Mouse (Mus musculus): Measurements from ENCODE around the gene Izumo2.

Izumo2 gene

DNA sequence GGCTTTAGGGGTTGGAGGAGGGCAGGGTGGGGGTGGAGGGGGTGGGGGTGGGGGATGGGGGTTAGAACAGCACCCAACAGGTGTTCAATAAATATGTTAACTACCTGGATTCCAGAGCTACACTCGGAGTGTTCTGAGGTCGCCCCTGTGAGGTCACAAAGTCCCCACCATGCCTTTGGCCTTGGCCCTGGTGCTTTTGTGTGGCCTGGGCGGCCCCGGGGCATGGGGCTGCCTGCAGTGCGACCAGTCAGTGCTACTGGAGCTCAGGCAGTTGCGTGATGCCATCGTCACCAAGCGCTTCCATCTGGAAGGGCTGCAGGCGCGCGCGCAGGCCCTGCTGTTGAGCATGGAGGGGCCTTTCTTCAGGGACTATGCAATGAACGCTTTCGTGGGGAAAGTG is at the start of gene Izumo2:
Gene Izumo2, plus strand, starts transcription at position 169 of the 400 bp plus-strand sequence.
- no peak for DNase-seq (ENCODE audit: low read depth in 2 of 2, low spot score in 2 of 2)

DNA sequence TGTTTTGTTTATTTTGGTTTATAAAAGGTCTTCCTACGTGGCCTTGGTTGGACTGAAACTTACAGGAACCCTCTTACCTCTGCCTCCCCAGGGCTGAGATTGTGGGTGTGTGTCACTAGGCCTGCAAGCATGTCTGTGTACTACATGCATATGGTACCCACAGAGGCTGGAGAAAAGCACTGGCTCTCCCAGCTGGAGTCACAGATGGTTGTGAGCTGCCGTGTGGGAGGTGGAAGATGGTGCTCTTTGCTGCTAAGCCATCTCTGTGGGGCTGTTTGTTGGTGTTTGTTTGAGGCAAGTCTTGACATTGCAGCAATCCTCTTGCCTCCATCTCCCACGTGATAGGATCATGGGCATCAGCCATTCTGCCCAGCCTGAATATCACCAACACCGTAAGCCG is 47.3 kb upstream of the Izumo2 start:
- no peak for DNase-seq (ENCODE audit: low read depth in 2 of 2, low spot score in 2 of 2)

DNA sequence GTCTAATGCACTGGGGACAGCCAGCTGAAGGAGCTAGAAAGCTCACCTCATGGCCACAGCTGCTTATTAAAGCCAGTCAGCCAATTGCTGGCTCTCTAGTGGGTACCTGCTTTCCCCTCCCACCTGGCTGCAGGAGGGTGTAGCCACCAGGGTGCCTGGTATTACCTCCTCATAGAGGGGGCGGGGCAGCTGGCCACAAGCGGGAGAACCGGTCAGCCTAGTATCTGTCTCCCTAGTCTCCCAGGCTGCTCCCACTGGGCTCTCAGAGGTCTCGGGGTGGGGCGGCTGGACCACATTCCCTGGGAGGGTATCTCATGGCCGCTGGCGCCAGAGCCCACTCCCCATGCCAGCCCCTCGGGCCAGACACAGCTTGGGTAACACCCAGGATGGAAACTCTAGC is 46.4 kb upstream of the Izumo2 start:
- DNase-seq (ENCODE audit: low read depth in 2 of 2, low spot score in 2 of 2), result no peak

DNA sequence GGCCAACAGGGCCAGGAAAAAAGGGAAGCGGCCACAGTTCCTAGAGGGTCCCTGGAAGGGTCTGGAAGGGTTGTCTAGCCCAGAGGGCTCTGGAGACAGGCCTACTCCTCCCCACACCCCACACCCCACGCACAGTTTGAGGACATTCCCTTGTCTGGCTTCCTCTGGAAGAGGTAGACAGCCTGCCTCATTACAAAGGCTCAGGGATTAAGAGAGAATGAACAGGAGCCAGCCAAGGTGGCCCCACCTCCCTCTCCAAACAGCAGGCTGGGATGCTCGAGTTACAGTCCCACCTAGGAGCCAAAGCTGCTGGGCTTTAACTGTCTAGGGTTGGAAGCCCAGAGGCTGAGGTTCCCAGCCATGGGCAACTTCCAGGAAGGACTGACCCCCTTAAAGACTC is 46.0 kb upstream of the Izumo2 start:
- no peak for DNase-seq (ENCODE audit: low read depth in 2 of 2, low spot score in 2 of 2)

DNA sequence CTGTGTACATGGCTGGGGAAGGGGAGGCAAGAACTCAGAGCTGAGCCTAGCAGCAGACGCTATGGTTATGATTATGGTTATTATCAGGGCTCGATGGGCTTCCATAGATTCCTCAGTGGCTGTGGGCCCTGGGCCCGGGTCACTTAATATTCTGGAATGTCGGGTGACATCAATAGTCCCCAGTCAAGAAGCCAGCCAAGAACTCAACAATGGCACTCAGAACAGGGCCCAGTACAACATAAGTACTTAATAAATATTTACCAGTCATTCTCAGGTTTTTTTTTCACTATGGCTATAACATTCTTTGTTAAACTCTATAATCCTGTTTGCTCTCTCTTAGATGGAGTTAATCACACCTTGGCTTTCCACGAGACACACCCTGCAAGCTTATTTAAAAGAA is 45.0 kb upstream of the Izumo2 start:
- DNase-seq (ENCODE audit: low read depth in 2 of 2, low spot score in 2 of 2), result no peak

DNA sequence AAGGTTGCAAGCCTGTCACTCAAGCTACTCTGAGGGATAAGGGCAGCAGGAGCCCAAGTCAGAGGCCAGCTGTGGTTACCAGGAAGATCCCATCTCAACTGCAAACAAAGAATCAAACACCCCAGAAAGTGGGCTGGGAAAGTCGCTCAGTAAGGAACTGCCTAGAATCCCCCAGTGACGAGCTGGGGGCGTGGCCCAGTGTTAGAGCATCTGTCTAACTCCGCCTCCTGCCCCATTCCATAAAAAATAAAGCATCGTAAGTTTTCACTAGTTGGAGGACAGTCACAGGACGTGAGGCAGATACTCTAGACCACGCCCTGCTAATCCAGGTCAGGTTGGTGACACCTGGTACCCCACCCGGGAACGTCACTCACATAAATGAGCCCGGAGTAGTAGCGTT is 43.8 kb upstream of the Izumo2 start:
- DNase-seq (ENCODE audit: low read depth in 2 of 2, low spot score in 2 of 2), result no peak

DNA sequence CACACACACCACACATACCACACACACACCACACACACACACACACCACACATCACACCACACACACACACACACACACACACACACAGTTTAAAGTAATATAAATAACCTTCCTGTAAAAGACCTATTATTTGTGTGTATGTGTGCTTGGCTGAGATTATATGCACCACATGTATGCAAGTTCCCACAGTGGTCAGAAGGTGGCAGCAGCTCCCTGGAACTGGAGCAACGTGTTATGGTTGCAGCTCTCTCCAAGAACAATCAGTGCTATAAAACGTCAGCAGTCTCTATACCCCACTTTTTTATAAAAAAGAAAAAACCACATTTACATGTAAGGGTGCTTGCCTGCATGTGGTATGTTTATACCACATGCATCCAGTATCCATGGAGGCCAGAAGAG is 42.1 kb upstream of the Izumo2 start:
- DNase-seq (ENCODE audit: low read depth in 2 of 2, low spot score in 2 of 2), result no peak

DNA sequence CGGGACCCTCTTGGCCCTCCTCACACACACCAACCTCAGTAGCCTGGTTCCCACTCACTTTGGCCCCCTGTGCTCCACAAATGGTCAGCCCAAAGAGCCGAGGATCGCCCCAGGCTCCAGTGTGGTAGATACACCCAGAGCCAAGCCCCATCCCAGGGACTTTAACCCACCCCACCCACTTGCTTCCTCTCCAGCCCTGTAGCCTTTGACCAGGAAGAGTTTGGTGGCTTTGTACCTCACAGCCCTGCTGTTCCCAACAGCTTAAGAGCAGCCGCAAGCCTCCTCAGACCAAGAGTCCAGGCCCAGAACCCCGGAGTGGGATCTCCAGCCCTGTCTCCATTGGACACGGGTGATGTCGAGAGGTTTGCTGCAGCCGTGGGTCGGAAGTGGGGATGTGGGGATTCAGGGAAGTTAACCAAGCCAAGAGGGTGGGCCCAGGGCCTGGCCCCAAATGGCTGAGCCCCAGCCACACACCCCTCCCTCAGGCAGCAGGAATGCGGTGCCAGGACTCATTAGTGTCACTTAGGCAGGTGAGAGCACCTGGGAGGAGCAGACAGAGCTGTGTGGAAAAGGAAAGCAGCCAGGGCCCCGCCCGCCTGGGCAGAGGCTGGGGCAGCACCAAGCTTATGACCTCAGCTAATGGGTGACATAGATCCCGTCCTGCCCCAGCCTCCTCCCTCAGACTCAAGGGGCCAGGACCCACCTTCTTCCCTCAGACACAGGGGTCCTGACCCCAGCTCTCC is 40.4 kb upstream of the Izumo2 start:
- DNase-seq (ENCODE audit: low read depth in 2 of 2, low spot score in 2 of 2), result no peak

DNA sequence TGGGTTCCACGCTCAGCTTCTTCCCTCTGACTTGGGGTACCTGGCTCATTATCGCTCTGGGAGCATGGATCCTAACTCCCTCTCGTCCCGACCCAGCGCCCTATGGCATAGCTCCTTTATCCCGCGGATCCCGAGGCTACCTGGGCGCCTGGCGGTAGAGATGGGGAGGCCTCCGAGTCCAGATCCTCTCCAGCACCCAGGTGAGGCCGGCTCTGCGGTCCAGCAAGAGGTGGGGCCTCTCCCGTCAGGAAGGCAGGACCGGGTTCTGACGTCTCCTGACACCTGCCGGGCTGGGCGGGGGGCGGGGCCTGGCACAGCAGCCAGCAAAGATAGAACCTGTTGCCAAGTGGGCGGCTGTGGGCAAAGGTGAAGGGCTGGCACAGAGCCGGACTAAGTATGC is 39.4 kb upstream of the Izumo2 start:
- no peak for DNase-seq (ENCODE audit: low read depth in 2 of 2, low spot score in 2 of 2)

DNA sequence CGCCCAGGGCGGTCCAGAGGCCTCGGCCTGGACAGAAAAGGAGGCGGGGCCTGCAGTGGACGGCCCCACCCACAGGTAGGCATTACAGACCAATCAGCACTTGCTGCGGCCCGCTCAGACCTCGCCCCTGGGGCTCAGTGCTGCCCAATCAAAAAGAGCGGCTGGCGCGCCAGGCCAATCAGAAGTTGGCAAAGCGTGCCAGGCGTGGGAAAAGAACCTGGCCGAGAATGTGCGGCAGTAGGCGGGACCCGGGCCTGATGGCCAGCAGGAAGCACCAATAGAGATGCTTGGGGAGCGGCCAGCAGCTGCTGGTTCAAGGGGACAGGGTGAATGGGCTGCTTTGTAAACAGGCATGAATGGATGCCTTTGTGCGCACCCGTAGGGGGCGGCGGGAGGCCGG is 37.7 kb upstream of the Izumo2 start, which contains the start of gene Myh14:
Gene Myh14, minus strand, starts transcription at position 41 of the 400 bp plus-strand sequence.
- DNase-seq (ENCODE audit: low read depth in 2 of 2, low spot score in 2 of 2), result no peak

DNA sequence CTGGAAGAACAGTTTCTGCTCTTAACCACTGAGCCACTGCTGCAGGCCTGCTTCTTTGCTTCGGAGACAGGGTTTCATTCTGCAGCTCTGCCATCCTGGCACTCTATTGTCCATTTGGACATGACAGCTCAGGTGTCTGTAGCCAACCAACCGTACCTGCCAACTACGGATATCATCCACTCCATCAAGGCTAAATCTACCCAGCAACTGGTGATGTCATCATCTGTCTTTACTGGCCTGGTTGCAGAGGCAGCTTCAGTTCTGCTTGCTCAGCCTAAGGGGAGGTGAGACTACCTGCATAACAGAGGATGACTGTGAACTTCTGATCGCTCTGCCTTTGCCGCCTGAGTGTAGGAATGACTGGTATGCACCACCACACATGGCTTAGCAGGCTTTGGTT is 36.3 kb upstream of the Izumo2 start:
- DNase-seq (ENCODE audit: low read depth in 2 of 2, low spot score in 2 of 2), result no peak

DNA sequence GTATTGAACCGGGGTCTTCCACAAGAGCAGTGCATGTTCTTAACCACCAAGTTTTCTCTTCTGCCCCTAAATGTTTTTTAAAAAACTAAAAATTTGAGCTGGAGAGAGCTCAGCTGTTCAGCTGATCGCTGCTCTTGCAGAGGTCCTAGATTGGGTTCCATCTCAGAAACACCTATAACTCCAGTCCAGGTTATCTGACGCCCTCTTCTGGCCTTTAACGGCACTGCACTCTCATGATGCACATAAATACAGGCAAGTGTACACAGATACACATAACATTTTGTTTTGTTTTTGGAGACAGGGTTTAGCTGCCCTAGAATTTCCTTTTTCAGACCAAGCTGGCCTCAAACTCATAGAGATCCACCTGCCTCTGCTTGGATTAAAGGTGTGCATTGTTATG is 34.0 kb upstream of the Izumo2 start:
- DNase-seq (ENCODE audit: low read depth in 2 of 2, low spot score in 2 of 2), result no peak

DNA sequence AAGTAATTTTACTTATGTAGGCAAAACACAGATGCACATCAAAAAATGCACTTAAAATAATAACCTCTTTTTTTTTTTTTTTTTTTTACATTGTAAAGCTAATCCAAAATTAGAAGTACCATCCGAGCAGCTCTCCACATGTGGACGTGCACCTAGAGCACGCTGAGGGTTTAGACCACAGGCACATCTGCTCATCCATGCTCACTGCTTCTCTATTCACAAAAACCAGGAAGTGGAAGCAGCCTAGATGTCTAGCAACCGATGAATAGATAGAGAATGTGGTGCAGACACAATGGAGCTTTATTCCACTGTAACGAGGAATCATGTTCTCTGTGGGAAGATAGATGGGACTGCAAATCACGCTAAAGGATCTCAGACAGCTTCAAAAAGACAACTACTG is 33.4 kb upstream of the Izumo2 start:
- DNase-seq (ENCODE audit: low read depth in 2 of 2, low spot score in 2 of 2), result no peak

DNA sequence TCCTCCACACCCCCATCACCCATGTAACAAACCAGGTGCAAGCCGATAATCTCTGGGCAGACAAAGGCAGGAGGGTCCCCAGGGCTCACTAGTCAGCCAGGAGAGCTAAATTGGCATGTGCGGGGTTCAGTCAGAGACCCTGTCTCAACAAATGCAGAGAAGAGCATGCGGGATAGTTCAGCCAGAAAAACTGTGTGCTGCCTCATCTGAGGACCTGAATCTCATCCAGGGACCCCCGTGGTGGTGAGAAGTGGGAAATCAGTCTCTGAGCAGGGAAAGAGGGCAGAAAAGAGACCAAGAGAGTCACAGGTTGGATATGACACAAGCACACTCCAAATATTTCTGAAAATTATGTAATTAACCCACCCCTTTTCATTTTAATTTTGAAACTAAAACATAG is 32.4 kb upstream of the Izumo2 start:
- DNase-seq (ENCODE audit: low read depth in 2 of 2, low spot score in 2 of 2), result no peak

DNA sequence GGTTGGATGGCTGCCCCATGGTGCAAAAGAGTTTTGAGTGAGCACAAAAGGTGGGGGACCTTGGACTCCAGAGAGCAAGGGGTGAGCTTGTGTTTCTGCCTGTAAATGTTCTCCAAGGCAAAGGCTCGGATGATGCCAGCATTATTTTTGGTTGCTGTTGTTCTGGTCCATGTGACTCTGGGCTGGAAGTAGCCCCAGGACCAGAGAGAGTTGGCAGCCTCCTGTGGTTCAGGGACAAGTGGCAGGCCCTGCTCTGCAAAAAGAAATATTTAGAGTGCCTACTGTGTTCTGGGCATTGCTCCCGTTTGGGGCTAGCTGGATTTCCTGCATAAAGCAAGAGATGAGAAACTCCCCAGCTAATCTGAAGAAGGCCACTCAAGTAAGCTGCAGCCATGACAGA is 31.9 kb upstream of the Izumo2 start:
- DNase-seq (ENCODE audit: low read depth in 2 of 2, low spot score in 2 of 2), result no peak

DNA sequence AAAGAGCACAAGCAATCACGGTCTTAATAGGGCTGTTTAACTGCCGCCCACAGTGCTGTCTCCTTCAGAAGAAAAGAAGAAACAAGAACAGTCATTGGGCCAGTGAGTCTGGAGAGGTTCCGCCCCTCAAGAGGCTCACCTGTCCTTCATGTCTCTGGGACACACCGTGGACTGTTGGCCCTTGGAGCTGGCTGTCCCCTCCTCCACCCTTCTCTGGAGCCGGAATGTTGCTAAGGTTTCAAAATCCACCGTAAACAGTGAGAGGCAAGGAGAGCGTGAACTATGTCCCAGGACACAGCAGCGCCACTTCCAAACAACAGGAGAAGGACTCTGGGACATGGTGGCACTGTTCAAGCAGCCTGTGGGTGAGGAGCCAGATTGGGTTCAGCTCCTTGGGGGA is 24.9 kb upstream of the Izumo2 start:
- DNase-seq (ENCODE audit: low read depth in 2 of 2, low spot score in 2 of 2), result no peak

DNA sequence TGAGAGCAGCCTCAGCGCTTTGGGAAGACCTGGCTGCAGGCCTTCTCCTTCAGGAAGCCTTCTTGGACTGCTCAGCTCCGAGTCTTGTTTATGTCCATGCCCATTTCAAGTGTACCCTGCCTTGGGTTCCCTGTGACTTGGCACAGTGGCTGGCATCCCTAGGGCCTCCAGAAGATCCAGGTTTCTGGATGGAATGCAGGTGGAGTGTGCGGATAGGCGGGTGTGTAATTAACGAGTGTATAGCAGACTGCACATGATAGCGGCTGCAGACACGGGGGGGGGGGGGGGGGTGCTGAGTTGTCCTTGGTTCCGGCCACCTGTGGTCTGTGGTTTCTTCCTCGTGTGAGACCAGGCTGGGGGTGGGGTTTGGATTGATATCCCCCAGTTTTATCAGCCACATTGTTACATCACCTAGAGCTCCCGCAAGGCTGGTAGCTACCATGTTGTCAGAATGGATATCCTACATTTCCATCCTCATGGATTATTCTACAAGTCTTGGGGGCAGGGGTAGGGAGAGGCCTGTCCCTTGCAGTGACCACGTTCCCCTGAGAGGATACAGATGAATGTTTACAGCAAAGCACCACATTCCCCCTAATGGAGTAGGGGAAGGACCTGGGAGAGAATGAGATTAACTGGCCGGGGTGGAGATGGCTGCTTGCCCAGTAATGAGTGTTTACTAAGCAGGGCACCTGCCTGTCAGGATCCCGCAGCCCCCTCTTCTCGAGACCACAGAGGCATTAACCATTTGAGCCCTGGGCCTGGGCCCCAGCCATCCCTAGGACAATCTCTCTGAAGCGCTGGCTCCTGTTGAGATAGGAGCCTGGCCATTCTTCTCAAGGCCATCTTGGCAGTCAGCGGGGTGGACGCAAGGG is 22.8 kb upstream of the Izumo2 start:
- no peak for DNase-seq (ENCODE audit: low read depth in 2 of 2, low spot score in 2 of 2)

DNA sequence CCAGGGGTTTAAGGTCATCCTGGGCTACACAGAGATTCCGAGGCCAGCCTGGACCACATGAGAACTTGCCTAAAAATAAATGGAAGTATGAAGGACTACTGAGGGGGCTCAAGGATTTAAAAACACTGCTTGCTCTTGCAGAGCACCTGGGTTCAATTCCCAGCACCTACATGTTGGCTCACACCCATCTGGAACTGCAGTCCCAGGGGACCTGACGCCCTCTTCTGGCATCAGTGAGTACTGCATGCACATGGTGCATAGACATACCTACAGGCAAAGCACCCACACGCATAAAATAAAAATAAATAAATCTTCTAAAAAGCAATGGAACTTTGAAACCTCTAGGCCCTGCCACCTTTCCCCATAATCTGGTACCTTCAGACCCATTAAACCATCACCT is 19.7 kb upstream of the Izumo2 start:
- DNase-seq (ENCODE audit: low read depth in 2 of 2, low spot score in 2 of 2), result no peak

DNA sequence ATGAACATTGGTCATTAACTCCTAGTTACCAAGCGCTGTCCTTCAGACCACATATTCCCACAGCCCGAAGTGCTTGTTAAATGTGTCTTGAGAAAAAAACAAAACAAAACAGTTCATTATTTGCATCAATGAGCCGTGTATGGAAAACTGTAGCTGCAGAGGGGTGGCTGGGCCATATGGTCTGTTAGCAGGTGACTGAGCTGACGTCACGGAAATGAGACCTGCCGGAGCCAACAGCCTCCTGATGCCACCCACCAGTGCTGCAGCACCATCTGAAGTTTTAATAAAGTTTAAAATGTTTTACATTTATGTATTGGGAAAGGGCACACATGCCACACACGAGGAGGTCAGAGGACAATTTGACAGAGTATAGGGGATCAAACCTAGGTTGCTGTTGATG is 19.2 kb upstream of the Izumo2 start:
- no peak for DNase-seq (ENCODE audit: low read depth in 2 of 2, low spot score in 2 of 2)

DNA sequence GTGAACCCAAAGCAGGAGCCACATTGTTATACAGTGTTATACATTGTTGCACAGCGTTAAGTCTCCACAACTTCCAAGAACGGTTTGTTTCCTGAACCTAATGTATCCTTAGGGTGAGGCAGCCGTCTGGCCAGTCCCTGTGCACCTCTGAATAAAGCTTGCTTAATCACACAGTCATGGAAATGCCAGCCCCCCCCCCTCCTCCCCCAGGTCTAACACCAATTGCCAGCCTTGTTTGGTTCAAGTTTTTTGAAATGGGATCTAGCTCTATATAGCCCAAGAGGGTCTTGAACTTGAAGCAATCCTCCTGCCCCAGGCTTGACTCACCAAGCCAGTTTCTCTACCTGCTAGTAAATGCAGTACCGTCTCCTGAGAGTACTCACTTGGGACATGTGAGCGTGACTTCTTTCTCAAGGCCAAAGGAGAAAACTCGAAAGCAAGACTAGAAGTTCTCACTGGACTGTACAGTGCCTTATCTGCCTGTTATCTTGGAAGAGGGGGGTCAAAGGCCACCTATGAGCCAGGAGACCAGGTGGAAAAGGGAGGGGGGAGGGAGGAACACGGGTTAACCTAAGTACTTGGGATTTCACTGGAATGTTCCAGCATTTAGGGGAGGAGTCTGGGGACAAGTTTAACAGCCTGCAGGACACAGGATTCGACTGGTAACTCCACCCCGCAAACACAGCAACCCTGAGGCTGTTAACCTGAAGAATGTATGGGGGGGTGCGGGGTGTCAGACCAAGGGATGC is 14.9 kb upstream of the Izumo2 start:
- DNase-seq (ENCODE audit: low read depth in 2 of 2, low spot score in 2 of 2), result no peak

DNA sequence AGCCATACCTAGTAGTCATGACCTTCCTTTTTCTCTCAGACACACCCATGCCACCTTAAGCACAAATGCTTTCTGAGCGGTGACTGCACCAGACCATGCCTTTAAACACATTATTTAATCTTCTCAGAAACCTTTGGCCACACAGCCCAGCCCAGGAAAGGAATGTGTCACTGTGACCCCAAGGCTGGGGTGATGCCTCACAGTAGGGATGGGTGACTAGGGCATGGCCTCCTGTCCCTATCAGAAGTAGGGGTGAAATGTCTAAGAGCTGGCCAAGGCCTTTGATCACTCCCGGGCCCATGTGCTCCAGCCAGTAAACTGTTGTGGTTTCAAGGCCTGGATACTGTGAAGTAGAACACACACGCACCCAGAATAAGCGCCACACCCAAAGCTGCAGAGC is 13.3 kb upstream of the Izumo2 start:
- no peak for DNase-seq (ENCODE audit: low read depth in 2 of 2, low spot score in 2 of 2)

DNA sequence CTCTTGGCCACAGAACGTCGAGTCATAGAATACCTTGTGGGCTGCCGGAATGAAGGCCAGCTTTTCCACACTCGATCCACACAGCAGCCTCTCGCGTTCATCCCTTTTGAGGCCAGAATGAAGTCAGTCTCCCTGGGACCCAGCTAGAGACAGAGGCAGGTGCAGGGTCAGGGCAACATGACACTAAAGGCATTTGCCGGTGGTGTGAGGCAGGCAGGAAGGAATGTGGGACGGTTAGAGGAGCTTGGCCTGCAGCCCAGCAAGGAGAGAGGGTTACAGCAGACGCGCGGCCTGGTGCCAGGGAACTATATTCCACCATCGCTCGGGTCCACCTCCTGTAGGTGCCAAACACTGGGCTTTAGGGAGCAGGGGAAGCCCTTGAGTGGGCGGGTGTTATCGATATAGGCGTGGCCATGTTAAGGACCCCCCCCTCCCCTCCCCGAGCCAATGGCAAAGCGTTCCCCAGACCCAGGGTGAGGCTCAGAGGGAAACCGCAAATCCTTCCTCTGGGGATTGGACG is 11.3 kb upstream of the Izumo2 start:
- DNase-seq (ENCODE audit: low read depth in 2 of 2, low spot score in 2 of 2), result no peak

Measured in CD8-positive naive resting alpha-beta T cell, adult 2 months (primary cell).